Mouse (Mus musculus): ENCODE results near the gene Sptssb. TPM values are rescaled to one million over a fixed set of nuclear protein-coding genes. Genes with fewer than 3 reads are reported as not detected.

Sptssb gene
- polyA plus RNA-seq, 1 experiment from 2014 or later, result 7.5 TPM

GRCm38 (mm10) chr3:69885866-69886265 lies 26.1 kb upstream of the Sptssb start:
- 65% methylated on average over 2 of the region's 2 CpGs for WGBS

GRCm38 (mm10) chr3:69883710-69884109 lies 24.0 kb upstream of the Sptssb start:
- Histone ChIP-seq H3K4me2 (replicated peaks) (no peak overlapping the region), H3K4me1 (no peaks in the 10 kb centered on the region), H3K4me3 (replicated peaks) (no peak overlapping the region), H3K27me3 (no peaks in the 10 kb centered on the region), H3K27ac (replicated peaks) (no peak overlapping the region), H3K36me3 (no peaks in the 10 kb centered on the region), H3K9ac (no peak overlapping the region), H3K9me3 (replicated peaks) (no peaks in the 10 kb centered on the region)
- no peak for ATAC-seq (ENCODE audit: insufficient number of reproducible peaks, low FRiP score, low TSS enrichment, low read depth)
- 68% methylated on average over 1 of the region's 1 CpGs for WGBS

More at GRCm38 (mm10) chr3:69885866-69886265, 26.1 kb upstream of the Sptssb start:
- Histone ChIP-seq H3K4me1 (no peaks in the 10 kb centered on the region), H3K9me3 (replicated peaks) (no peaks in the 10 kb centered on the region), H3K4me2 (replicated peaks) (no peak overlapping the region), H3K4me3 (replicated peaks) (no peak overlapping the region), H3K27me3 (no peaks in the 10 kb centered on the region), H3K36me3 (no peaks in the 10 kb centered on the region), H3K9ac (no peak overlapping the region), H3K27ac (replicated peaks) (no peak overlapping the region)
- ATAC-seq (ENCODE audit: insufficient number of reproducible peaks, low FRiP score, low TSS enrichment, low read depth), result no peak

- no peaks in the 10 kb centered on the region for H3K27me3 ChIP-seq
- no peak for ATAC-seq (ENCODE audit: insufficient number of reproducible peaks, low FRiP score, low TSS enrichment, low read depth)
- H3K36me3 ChIP-seq, result no peaks in the 10 kb centered on the region
- 87% methylated on average over 2 of the region's 2 CpGs for WGBS
- H3K27ac ChIP-seq (replicated peaks), result no peak overlapping the region
- no peaks in the 10 kb centered on the region for H3K9me3 ChIP-seq (replicated peaks)
- H3K9ac ChIP-seq, result no peak overlapping the region
- H3K4me3 ChIP-seq (replicated peaks), result no peak overlapping the region
- H3K4me1 ChIP-seq, result no peaks in the 10 kb centered on the region
- no peak overlapping the region for H3K4me2 ChIP-seq (replicated peaks)
Measured at GRCm38 (mm10) chr3:69877538-69877937, 17.8 kb upstream of the Sptssb start.

- H3K4me2 ChIP-seq (replicated peaks), result no peak overlapping the region
- no peaks in the 10 kb centered on the region for H3K4me1 ChIP-seq
- no peak overlapping the region for H3K4me3 ChIP-seq (replicated peaks)
- WGBS, result 57% methylated on average over 3 of the region's 3 CpGs
- H3K36me3 ChIP-seq, result no peaks in the 10 kb centered on the region
- no peak overlapping the region for H3K27ac ChIP-seq (replicated peaks)
- no peak overlapping the region for H3K9ac ChIP-seq
- ATAC-seq (ENCODE audit: insufficient number of reproducible peaks, low FRiP score, low TSS enrichment, low read depth), result no peak
- no peaks in the 10 kb centered on the region for H3K27me3 ChIP-seq
- H3K9me3 ChIP-seq (replicated peaks), result no peaks in the 10 kb centered on the region
Measured at GRCm38 (mm10) chr3:69874721-69875120, 15.0 kb upstream of the Sptssb start.

GRCm38 (mm10) chr3:69872661-69873327 lies 13.1 kb upstream of the Sptssb start:
- Histone ChIP-seq H3K27me3 (no peaks in the 10 kb centered on the region), H3K27ac (replicated peaks) (no peak overlapping the region), H3K9me3 (replicated peaks) (no peaks in the 10 kb centered on the region), H3K4me1 (no peaks in the 10 kb centered on the region), H3K4me3 (replicated peaks) (no peak overlapping the region), H3K36me3 (no peaks in the 10 kb centered on the region), H3K9ac (no peak overlapping the region), H3K4me2 (replicated peaks) (no peak overlapping the region)
- ATAC-seq (ENCODE audit: insufficient number of reproducible peaks, low FRiP score, low TSS enrichment, low read depth), result no peak
- 70% methylated on average over 6 of the region's 6 CpGs for WGBS

GRCm38 (mm10) chr3:69871174-69871573 lies 11.4 kb upstream of the Sptssb start:
- Histone ChIP-seq H3K27ac (replicated peaks) (no peak overlapping the region), H3K9ac (no peak overlapping the region), H3K9me3 (replicated peaks) (no peaks in the 10 kb centered on the region), H3K4me1 (no peaks in the 10 kb centered on the region), H3K4me3 (replicated peaks) (no peak overlapping the region), H3K27me3 (no peaks in the 10 kb centered on the region), H3K4me2 (replicated peaks) (no peak overlapping the region), H3K36me3 (no peaks in the 10 kb centered on the region)
- ATAC-seq (ENCODE audit: insufficient number of reproducible peaks, low FRiP score, low TSS enrichment, low read depth), result no peak
- 85% methylated on average over 14 of the region's 14 CpGs for WGBS

GRCm38 (mm10) chr3:69869702-69870101 lies 10.0 kb upstream of the Sptssb start:
- Histone ChIP-seq H3K4me2 (replicated peaks) (no peak overlapping the region), H3K36me3 (no peaks in the 10 kb centered on the region), H3K27ac (replicated peaks) (no peak overlapping the region), H3K9ac (no peak overlapping the region), H3K9me3 (replicated peaks) (no peaks in the 10 kb centered on the region), H3K4me3 (replicated peaks) (no peak overlapping the region), H3K27me3 (no peaks in the 10 kb centered on the region), H3K4me1 (no peaks in the 10 kb centered on the region)
- 73% methylated on average over 8 of the region's 8 CpGs for WGBS
- no peak for ATAC-seq (ENCODE audit: insufficient number of reproducible peaks, low FRiP score, low TSS enrichment, low read depth)

GRCm38 (mm10) chr3:69861789-69862395 lies 2.2 kb upstream of the Sptssb start:
- H3K9me3 ChIP-seq (replicated peaks), result no peaks in the 10 kb centered on the region
- no peak overlapping the region for H3K9ac ChIP-seq
- no peak overlapping the region for H3K4me3 ChIP-seq (replicated peaks)
- no peak for ATAC-seq (ENCODE audit: insufficient number of reproducible peaks, low FRiP score, low TSS enrichment, low read depth)
- H3K4me2 ChIP-seq (replicated peaks), result peak overlapping the region; percentile 91; the same call in 1 of the 2 replicates
- H3K27ac ChIP-seq (replicated peaks), result no peak overlapping the region
- no peaks in the 10 kb centered on the region for H3K27me3 ChIP-seq
- peaks cover 20% of the 10 kb centered on the region for H3K4me1 ChIP-seq
- H3K36me3 ChIP-seq, result no peaks in the 10 kb centered on the region
- WGBS, result 47% methylated on average over 9 of the region's 9 CpGs

- WGBS, result under 1% methylated on average over 40 of the region's 40 CpGs
- H3K27ac ChIP-seq (replicated peaks), result no peak overlapping the region
- peak; percentile 19 for ATAC-seq (ENCODE audit: insufficient number of reproducible peaks, low FRiP score, low TSS enrichment, low read depth)
- H3K4me1 ChIP-seq, result peaks cover 20% of the 10 kb centered on the region
- no peaks in the 10 kb centered on the region for H3K9me3 ChIP-seq (replicated peaks)
- no peaks in the 10 kb centered on the region for H3K36me3 ChIP-seq
- H3K27me3 ChIP-seq, result no peaks in the 10 kb centered on the region
- peak overlapping the region; percentile 91 for H3K4me2 ChIP-seq (replicated peaks)
- H3K9ac ChIP-seq, result 0 out of 2 replicates have a peak overlapping the region, but pooled peaks have one; percentile 6
- H3K4me3 ChIP-seq (replicated peaks), result peak overlapping the region; percentile 47
Measured at GRCm38 (mm10) chr3:69860589-69861521, 1.1 kb upstream of the Sptssb start.

- no peaks in the 10 kb centered on the region for H3K4me1 ChIP-seq
- WGBS, result 78% methylated on average over 6 of the region's 6 CpGs
- H3K9ac ChIP-seq, result no peak overlapping the region
- H3K36me3 ChIP-seq, result no peaks in the 10 kb centered on the region
- H3K4me3 ChIP-seq (replicated peaks), result no peak overlapping the region
- no peaks in the 10 kb centered on the region for H3K27me3 ChIP-seq
- H3K4me2 ChIP-seq (replicated peaks), result no peak overlapping the region
- ATAC-seq (ENCODE audit: insufficient number of reproducible peaks, low FRiP score, low TSS enrichment, low read depth), result no peak
- no peaks in the 10 kb centered on the region for H3K9me3 ChIP-seq (replicated peaks)
- H3K27ac ChIP-seq (replicated peaks), result no peak overlapping the region
Measured at GRCm38 (mm10) chr3:69839485-69839884, 20.3 kb downstream of the Sptssb start.

- H3K4me3 ChIP-seq (replicated peaks), result no peak overlapping the region
- no peak for ATAC-seq (ENCODE audit: insufficient number of reproducible peaks, low FRiP score, low TSS enrichment, low read depth)
Measured at GRCm38 (mm10) chr3:69829532-69829931, 30.2 kb downstream of the Sptssb start.

More at GRCm38 (mm10) chr3:69829532-69829931, 30.2 kb downstream of the Sptssb start:
- H3K4me1 ChIP-seq, result no peaks in the 10 kb centered on the region
- H3K4me2 ChIP-seq (replicated peaks), result no peak overlapping the region
- 71% methylated on average over 8 of the region's 8 CpGs for WGBS
- no peaks in the 10 kb centered on the region for H3K36me3 ChIP-seq
- no peak overlapping the region for H3K9ac ChIP-seq
- H3K27me3 ChIP-seq, result no peaks in the 10 kb centered on the region
- no peaks in the 10 kb centered on the region for H3K9me3 ChIP-seq (replicated peaks)
- no peak overlapping the region for H3K27ac ChIP-seq (replicated peaks)

Measured in embryonic facial prominence, embryonic 15.5 days (tissue).